Mouse (Mus musculus) colon, adult 2 months (tissue): ENCODE measurements around the gene Lnx2. TPM values are rescaled to one million over a fixed set of nuclear protein-coding genes. Genes with fewer than 3 reads are reported as not detected.

ENCODE experiments used
- polyA plus RNA-seq: library from polyadenylated mRNA; depleted of rRNA; stranded (reverse); fragments of >200 nt; gene quantifications from 2 replicates; pipeline ENCODE4 v1.2.3, GENCODE M21; 2012; rRNA removed

The Lnx2 gene
- 34.3 and 48.1 TPM in 2 replicates for polyA plus RNA-seq

DNA sequence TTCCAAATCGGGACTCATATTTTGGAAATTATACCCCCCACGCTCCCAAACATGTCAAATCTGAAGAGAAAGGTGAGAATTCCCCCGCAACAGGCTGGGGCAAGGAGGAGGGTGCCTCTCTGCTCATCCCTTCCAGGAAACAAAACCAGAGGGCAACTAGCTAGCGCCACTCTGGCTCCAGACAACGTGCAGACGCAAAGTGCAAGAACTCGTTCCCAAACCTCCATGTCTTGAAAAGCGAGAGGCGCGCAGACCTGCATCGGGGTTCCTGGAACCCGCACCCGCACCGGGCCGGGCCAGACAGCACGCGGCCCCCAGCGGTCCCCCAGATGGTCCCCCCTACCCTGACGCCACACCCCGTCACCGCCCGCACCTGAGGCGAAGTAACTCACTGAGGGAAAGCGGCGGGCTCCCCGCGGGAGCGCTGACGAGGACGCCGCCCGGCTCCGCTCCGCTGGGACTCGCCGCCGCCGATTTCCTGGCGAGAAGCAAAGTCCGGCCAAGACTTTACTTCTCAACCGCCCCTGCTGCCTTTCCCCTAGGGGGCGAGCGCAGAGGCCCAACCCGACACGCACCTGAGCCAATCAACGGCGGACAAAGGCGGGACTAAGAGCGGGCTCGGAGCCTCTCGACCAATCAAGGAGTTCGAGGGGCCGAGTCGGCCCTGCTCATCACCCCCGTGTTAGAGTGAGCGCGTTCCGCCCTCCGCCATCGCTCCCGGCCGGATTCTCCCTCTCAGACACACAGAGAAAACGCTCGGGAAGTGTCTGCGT lies at the start of gene Lnx2:
Gene Lnx2 (minus strand): TSS at position 561 of the 773 bp plus-strand sequence.

DNA sequence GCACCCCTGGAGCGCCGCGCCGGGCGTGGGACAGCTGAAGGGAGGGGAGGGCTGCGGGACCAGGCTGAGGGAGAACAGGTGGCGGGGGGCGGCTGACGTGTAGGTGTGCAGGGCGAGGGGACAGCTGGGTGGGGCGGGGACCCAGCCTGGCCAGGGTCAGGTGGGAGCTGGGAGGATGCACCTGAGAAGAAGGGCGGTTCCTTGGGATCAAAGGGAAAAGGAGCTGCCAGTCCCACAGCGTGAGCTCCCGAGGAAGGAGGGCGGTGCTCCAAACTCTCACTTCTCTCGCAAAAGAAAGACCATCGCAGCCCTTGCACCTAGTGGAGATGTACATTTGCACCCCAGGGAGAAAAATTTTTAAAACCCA lies 396 bp upstream of the Lnx2 start, which contains the start of gene Polr1d:
Gene Polr1d (plus strand): TSS at position 252 of the 367 bp plus-strand sequence.

Other genes with a start within 250 kb of the Lnx2 start
- gene Rpl21, start 243.7 kb downstream of the Lnx2 start, polyA plus RNA-seq, result 29.5 and 45.6 TPM in 2 replicates
- 6.6 and 8.5 TPM in 2 replicates for gene Rasl11a, start 231.5 kb downstream of the Lnx2 start, polyA plus RNA-seq
- 87.2 and 115 TPM in 2 replicates for gene Gtf3a, start 127.9 kb downstream of the Lnx2 start, polyA plus RNA-seq
- 16.9 TPM in 2 replicates for gene Mtif3, start 112.8 kb downstream of the Lnx2 start, polyA plus RNA-seq
- gene Polr1d, start 464 bp upstream of the Lnx2 start, polyA plus RNA-seq, result 46.3 and 54.5 TPM in 2 replicates
- gene Gsx1, start 112.1 kb upstream of the Lnx2 start, polyA plus RNA-seq, result not detected in 2 replicates
- gene Pdx1, start 193.4 kb upstream of the Lnx2 start, polyA plus RNA-seq, result 0.73 and 1.1 TPM in 2 replicates
- gene Cdx2, start 230.7 kb upstream of the Lnx2 start, polyA plus RNA-seq, result 267 and 296 TPM in 2 replicates
- 4.4 and 5.9 TPM in 2 replicates for gene Urad, start 245.9 kb upstream of the Lnx2 start, polyA plus RNA-seq